Mouse (Mus musculus) embryonic stem cell, embryonic (primary cell): ENCODE measurements at regions not wholly inside any gene's neighbourhood (a gene's known extent, or its start where the extent isn't known, plus 50 kb on each side); places are given as distances from the start of the nearest gene placed in this dataset.

Source experiments
- CTCF ChIA-PET, 4 experiments: fragments of 300-600 bp in 2 of 4; fragments of 350-600 bp in 2 of 4; sonication (Branson Sonifier 250); formaldehyde crosslinking; loops; one replicate each; lab custom pipeline; 2022; ENCODE audit warnings: inconsistent platforms in 2 of 4; lab: Charles Lee
- POLR2A ChIA-PET, 4 experiments: fragments of 300-600 bp in 2 of 4; fragments of 350-600 bp in 2 of 4; sonication (Branson Sonifier 250); formaldehyde crosslinking; loops; one replicate each; lab custom pipeline; 2022; ENCODE audit warnings: antibody characterized with exemption in 4 of 4, inconsistent platforms in 1 of 4; lab: Charles Lee

GRCm38 (mm10) chr9:113508821-113509220 is 199.2 kb downstream of the Pdcd6ip start:
- CTCF ChIA-PET: interaction anchor here in 2 of 4 experiments (1.2 kb wide), 2 partner anchors 54 to 79 kb away, joined by 3 read pairs; no protein-coding TSS in a partner anchor
- POLR2A ChIA-PET: interaction anchor here in 1 of 4 experiments (1.4 kb wide), 1 partner anchor 50 kb away, joined by 3 read pairs; no protein-coding TSS in a partner anchor

GRCm38 (mm10) chr9:113507561-113508460 is 200.2 kb downstream of the Pdcd6ip start:
- CTCF ChIA-PET: interaction anchor here in 3 of 4 experiments (0.6 to 1.2 kb wide), 4 partner anchors 53 to 1872 kb away, joined by 3 to 4 read pairs (median 3); no protein-coding TSS in a partner anchor
- POLR2A ChIA-PET: interaction anchor here in 1 of 4 experiments (1.2 kb wide), 1 partner anchor 56 kb away, joined by 3 read pairs; no protein-coding TSS in a partner anchor

GRCm38 (mm10) chr9:113499246-113499645 is 208.8 kb downstream of the Pdcd6ip start:
- ChIA-PET CTCF (interaction anchor here in 1 of 4 experiments (0.6 kb wide), 1 partner anchor 1265 kb away, joined by 3 read pairs; no protein-coding TSS in a partner anchor), POLR2A (interaction anchor here in 1 of 4 experiments (1.0 kb wide), 1 partner anchor 40 kb away, joined by 3 read pairs; no protein-coding TSS in a partner anchor)

GRCm38 (mm10) chr9:113496176-113496732 is 211.8 kb downstream of the Pdcd6ip start:
- ChIA-PET POLR2A (interaction anchor here in 1 of 4 experiments (1.3 kb wide), 1 partner anchor 37 kb away, joined by 3 read pairs; no protein-coding TSS in a partner anchor), CTCF (no interaction called here)

GRCm38 (mm10) chr9:113488651-113489050 is 219.4 kb downstream of the Pdcd6ip start:
- ChIA-PET CTCF (no interaction called here), POLR2A (interaction anchor here in 1 of 4 experiments (1.2 kb wide), 1 partner anchor 30 kb away, joined by 3 read pairs; no protein-coding TSS in a partner anchor)

- CTCF ChIA-PET: interaction anchor here in 2 of 4 experiments (0.6 to 1.0 kb wide), 2 partner anchors 42 kb away, joined by 3 read pairs; no protein-coding TSS in a partner anchor
- POLR2A ChIA-PET: interaction anchor here in 1 of 4 experiments (0.7 to 1.2 kb wide), 3 partner anchors 27 to 456 kb away, joined by 3 read pairs; no protein-coding TSS in a partner anchor
Measured at GRCm38 (mm10) chr9:113486494-113487081, 221.5 kb downstream of the Pdcd6ip start.

GRCm38 (mm10) chr9:113479897-113480296 is 228.2 kb downstream of the Pdcd6ip start:
- ChIA-PET POLR2A (no interaction called here), CTCF (interaction anchor here in 3 of 4 experiments (0.6 to 0.7 kb wide), 3 partner anchors 23 to 826 kb away, joined by 3 to 5 read pairs (median 3); no protein-coding TSS in a partner anchor)

GRCm38 (mm10) chr9:113478761-113479265 is 229.2 kb downstream of the Pdcd6ip start:
- CTCF ChIA-PET: no interaction called here
- POLR2A ChIA-PET: no interaction called here

- ChIA-PET CTCF (interaction anchor here in 2 of 4 experiments (0.7 to 0.9 kb wide), 2 partner anchors 30 to 158 kb away, joined by 3 to 5 read pairs; no protein-coding TSS in a partner anchor), POLR2A (interaction anchor here in 2 of 4 experiments (0.7 to 1.2 kb wide), 2 partner anchors 12 to 915 kb away, joined by 3 to 4 read pairs; no protein-coding TSS in a partner anchor)
Measured at GRCm38 (mm10) chr9:113471781-113472180, 236.3 kb downstream of the Pdcd6ip start.

- ChIA-PET CTCF (interaction anchor here in 1 of 4 experiments (0.9 to 1.0 kb wide), 2 partner anchors 21 to 25 kb away, joined by 3 to 5 read pairs; no protein-coding TSS in a partner anchor), POLR2A (interaction anchor here in 1 of 4 experiments (0.6 kb wide), 1 partner anchor 20 kb away, joined by 5 read pairs; no protein-coding TSS in a partner anchor)
Measured at GRCm38 (mm10) chr9:113462888-113463287, 245.2 kb downstream of the Pdcd6ip start.

GRCm38 (mm10) chr9:113462267-113462887 is 245.7 kb downstream of the Pdcd6ip start:
- ChIA-PET CTCF (interaction anchor here in 1 of 4 experiments (0.9 to 1.0 kb wide), 2 partner anchors 21 to 24 kb away, joined by 3 to 5 read pairs; no protein-coding TSS in a partner anchor), POLR2A (interaction anchor here in 1 of 4 experiments (0.6 kb wide), 1 partner anchor 20 kb away, joined by 5 read pairs; no protein-coding TSS in a partner anchor)

GRCm38 (mm10) chr9:113459885-113460284 is 248.2 kb downstream of the Pdcd6ip start:
- POLR2A ChIA-PET: interaction anchor here in 2 of 4 experiments (0.7 to 1.7 kb wide), 13 partner anchors 9 to 300 kb away, joined by 3 to 8 read pairs (median 3); no protein-coding TSS in a partner anchor
- CTCF ChIA-PET: interaction anchor here in 2 of 4 experiments (0.5 to 3.4 kb wide), 5 partner anchors 18 to 182 kb away, joined by 4 to 21 read pairs (median 5); no protein-coding TSS in a partner anchor

GRCm38 (mm10) chr9:113459221-113459620 is 248.8 kb downstream of the Pdcd6ip start:
- ChIA-PET CTCF (interaction anchor here in 3 of 4 experiments (0.5 to 3.4 kb wide), 5 partner anchors 17 to 182 kb away, joined by 4 to 21 read pairs (median 6); no protein-coding TSS in a partner anchor), POLR2A (interaction anchor here in 3 of 4 experiments (0.6 to 2.2 kb wide), 21 partner anchors 9 to 440 kb away, joined by 3 to 8 read pairs (median 4); no protein-coding TSS in a partner anchor)

GRCm38 (mm10) chr9:113458741-113459154 is 249.3 kb downstream of the Pdcd6ip start:
- ChIA-PET CTCF (interaction anchor here in 2 of 4 experiments (1.0 to 3.4 kb wide), 4 partner anchors 17 to 22 kb away, joined by 4 to 21 read pairs (median 6); no protein-coding TSS in a partner anchor), POLR2A (interaction anchor here in 3 of 4 experiments (0.6 to 2.2 kb wide), 21 partner anchors 10 to 440 kb away, joined by 3 to 8 read pairs (median 4); no protein-coding TSS in a partner anchor)

- CTCF ChIA-PET: interaction anchor here in 1 of 4 experiments (3.4 kb wide), 1 partner anchor 15 kb away, joined by 21 read pairs; no protein-coding TSS in a partner anchor
- POLR2A ChIA-PET: interaction anchor here in 2 of 4 experiments (0.6 to 2.2 kb wide), 7 partner anchors 9 to 253 kb away, joined by 3 to 7 read pairs (median 3); no protein-coding TSS in a partner anchor
Measured at GRCm38 (mm10) chr9:113457169-113457850, 250.7 kb downstream of the Pdcd6ip start.

GRCm38 (mm10) chr9:113455577-113455976 is 252.5 kb downstream of the Pdcd6ip start:
- POLR2A ChIA-PET: interaction anchor here in 1 of 4 experiments (1.5 kb wide), 1 partner anchor 17 kb away, joined by 3 read pairs; no protein-coding TSS in a partner anchor
- CTCF ChIA-PET: interaction anchor here (0.6 to 1.6 kb wide), 10 partner anchors 12 to 278 kb away, joined by 3 to 8 read pairs (median 3); no protein-coding TSS in a partner anchor
